Mouse (Mus musculus) heart, adult 2 months (tissue): ENCODE data around the gene Arhgef10l. TPM values are rescaled to one million over a fixed set of nuclear protein-coding genes. Genes with fewer than 3 reads are reported as not detected.

Experiments
- DNase-seq, 2 experiments: peaks; one replicate each; pipeline ENCODE4 v3.0.0; 2021
- H3K27ac ChIP-seq: fragments of 200-600 bp; 2 replicates; pipeline ENCODE4 v1.8.1; 2022
- H3K27me3 ChIP-seq: fragments of 200-500 bp; 2 replicates; pipeline ENCODE4 v1.6.1; 2012; ENCODE audit warnings: mild to moderate bottlenecking, low read length, inconsistent platforms, mixed read lengths; ENCODE audit not compliant: control insufficient read depth, insufficient read depth
- H3K36me3 ChIP-seq: fragments of 200-500 bp; 2 replicates; pipeline ENCODE4 v1.6.1; 2012; ENCODE audit warnings: low read length, inconsistent platforms; ENCODE audit not compliant: control insufficient read depth, insufficient read depth
- H3K4me1 ChIP-seq: fragments of 200-500 bp; 2 replicates; pipeline ENCODE4 v1.6.1; 2011; ENCODE audit warnings: low read length; ENCODE audit not compliant: control insufficient read depth, insufficient read depth
- H3K4me3 ChIP-seq: fragments of 200-600 bp; 2 replicates; pipeline ENCODE4 v1.8.1; 2022
- H3K79me2 ChIP-seq: fragments of 200-500 bp; replicated peaks from 2 replicates; pipeline ENCODE4 v1.6.1; 2012; ENCODE audit warnings: mild to moderate bottlenecking, inconsistent platforms, low read length, moderate library complexity, mixed read lengths; ENCODE audit not compliant: control insufficient read depth, insufficient read depth
- H3K9ac ChIP-seq: fragments of 200-500 bp; 2 replicates; pipeline ENCODE4 v1.6.1; 2012; ENCODE audit warnings: low read depth, mild to moderate bottlenecking, control low read depth, inconsistent platforms, low read length, mixed read lengths
- CTCF ChIP-seq: fragments of 200-600 bp; IDR thresholded peaks from 2 replicates; pipeline ENCODE4 v1.8.1; 2022; ENCODE audit warnings: antibody characterized with exemption, mild to moderate bottlenecking, moderate library complexity
- EP300 ChIP-seq: fragments of 200-500 bp; IDR thresholded peaks from 2 replicates; pipeline ENCODE4 v1.6.1; 2011; ENCODE audit warnings: low read depth, low read length, control low read depth; ENCODE audit not compliant: insufficient read depth
- POLR2A ChIP-seq: fragments of 200-500 bp; IDR thresholded peaks from 2 replicates; pipeline ENCODE4 v1.6.1; 2011; ENCODE audit warnings: mild to moderate bottlenecking, low read depth, low read length, control low read depth; ENCODE audit not compliant: insufficient read depth
- WGBS: fragments of 180-500 bp; shearing (Covaris S2); methylation state at CpG from one replicate; pipeline ENCODE4 v1.1.7; 2018; 5-methylcytosine and 5-hydroxymethylcytosine counted together
- intact Hi-C: fragments of 180-260 bp; cut with DNase I; formaldehyde crosslinking; loops from one replicate; pipeline ENCODE4 v1.15.1; 2025
- polyA plus RNA-seq: library from polyadenylated mRNA; depleted of rRNA; stranded (reverse); fragments of >200 nt; gene quantifications from 2 replicates; pipeline ENCODE4 v1.2.3, GENCODE M21; 2012
- total RNA-seq, 2 experiments: library from RNA; stranded (reverse); gene quantifications; 2 replicates each; pipeline ENCODE4 v1.2.3; 2021

Gene Arhgef10l
- total and polyA plus RNA-seq, 3 experiments: 54.7 to 74.4 (median 61.0) TPM

- 2% methylated on average over 95 of the region's 107 CpGs for WGBS
- Histone ChIP-seq H3K79me2 (no peaks in the 10 kb centered on the region), H3K4me3 (peak overlapping the region; percentile 90), H3K27me3 (no peaks in the 10 kb centered on the region), H3K9ac (peak overlapping the region; percentile 77), H3K36me3 (no peaks in the 10 kb centered on the region), H3K4me1 (peaks cover 5% of the 10 kb centered on the region), H3K27ac (peak overlapping the region; percentile 77)
- DNase-seq: peak; percentile 61 to 64
- TF ChIP-seq EP300: no peak
- no peak for TF ChIP-seq CTCF
- TF ChIP-seq POLR2A: no peak
- intact Hi-C loops: loop anchor here (1.0 kb wide), 1 partner anchor 40 kb away; no protein-coding TSS in a partner anchor
Measured at GRCm38 (mm10) chr4:140701716-140702561, 36.1 kb upstream of the Arhgef10l start.

GRCm38 (mm10) chr4:140701049-140701715 lies 35.4 kb upstream of the Arhgef10l start:
- no peaks in the 10 kb centered on the region for H3K36me3 ChIP-seq
- H3K27ac ChIP-seq: peak overlapping the region; percentile 77
- no peaks in the 10 kb centered on the region for H3K27me3 ChIP-seq
- DNase-seq: peak; percentile 89 to 90
- peak; percentile 61 for TF ChIP-seq CTCF
- TF ChIP-seq POLR2A: peak; percentile 76
- TF ChIP-seq EP300: no peak
- peak overlapping the region; percentile 90 for H3K4me3 ChIP-seq
- intact Hi-C loops: loop anchor here (1.0 kb wide), 1 partner anchor 39 kb away; no protein-coding TSS in a partner anchor
- WGBS: under 1% methylated on average over 58 of the region's 61 CpGs
- H3K79me2 ChIP-seq: no peaks in the 10 kb centered on the region
- peaks cover 5% of the 10 kb centered on the region for H3K4me1 ChIP-seq
- peak overlapping the region; percentile 71 for H3K9ac ChIP-seq

GRCm38 (mm10) chr4:140700269-140701018 lies 34.6 kb upstream of the Arhgef10l start, which contains the start of gene Rcc2:
Rcc2 (plus strand) TSS chr4:140700541.
- peak within 1 kb of the TSS; percentile 90 for H3K4me3 ChIP-seq
- no peaks in the 10 kb centered on the region for H3K27me3 ChIP-seq
- H3K36me3 ChIP-seq: no peaks in the 10 kb centered on the region
- H3K79me2 ChIP-seq: no peaks in the 10 kb centered on the region
- 10% methylated on average over 20 of the region's 20 CpGs for WGBS
- peak within 1 kb of the TSS; percentile 77 for H3K27ac ChIP-seq
- peak within 1 kb of the TSS; percentile 71 for H3K9ac ChIP-seq
- H3K4me1 ChIP-seq: peaks cover 5% of the 10 kb centered on the region
- intact Hi-C loops: loop anchor here (1.0 kb wide), 1 partner anchor 38 kb away; no protein-coding TSS in a partner anchor
- no peak for DNase-seq
- TF ChIP-seq EP300 (no peak), POLR2A (no peak), CTCF (no peak)

DNA sequence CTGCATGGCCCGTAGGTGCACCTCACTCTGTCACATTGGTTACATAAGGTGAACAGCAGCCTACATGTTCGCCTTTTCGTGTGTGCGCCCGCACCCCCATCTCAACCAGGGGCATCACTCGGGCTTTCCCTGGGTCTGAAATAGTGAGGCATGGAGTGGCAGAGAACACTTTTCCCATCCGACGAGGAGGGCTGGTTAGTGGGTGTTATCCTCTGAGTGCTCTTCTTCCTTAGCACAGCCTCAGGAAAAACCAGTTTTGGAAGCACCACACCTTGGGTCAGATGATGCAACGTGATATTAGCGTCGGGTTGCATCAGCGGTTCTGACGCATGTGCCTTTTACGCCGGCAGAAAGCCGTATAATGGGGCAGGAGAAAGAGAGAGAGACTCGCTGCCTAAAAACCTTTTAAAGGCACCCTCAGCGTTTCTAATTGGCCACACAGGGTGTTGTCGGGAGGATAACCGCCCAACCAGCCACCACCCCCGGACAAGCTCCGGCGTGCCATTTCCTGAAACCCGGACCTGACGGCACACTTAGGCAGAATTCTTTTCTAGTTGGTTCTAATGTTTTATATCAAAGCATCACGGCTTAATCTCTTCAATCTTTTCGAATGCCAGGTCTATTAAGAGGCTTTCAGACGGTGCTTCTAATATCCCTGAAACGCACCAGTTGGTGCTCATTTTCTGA lies 33.8 kb upstream of the Arhgef10l start:
- Histone ChIP-seq H3K4me3 (peak overlapping the region; percentile 90), H3K27me3 (no peaks in the 10 kb centered on the region), H3K4me1 (peaks cover 5% of the 10 kb centered on the region), H3K27ac (peak overlapping the region; percentile 77), H3K9ac (peak overlapping the region; percentile 28), H3K36me3 (no peaks in the 10 kb centered on the region), H3K79me2 (no peaks in the 10 kb centered on the region)
- TF ChIP-seq EP300: 0 out of 2 replicates have a peak, but pooled peaks have one; percentile 31
- TF ChIP-seq CTCF: no peak
- TF ChIP-seq POLR2A: peak; percentile 78
- WGBS: 6% methylated on average over 29 of the region's 29 CpGs
- DNase-seq: peak; percentile 73 to 83
- intact Hi-C loops: no loop called here
